Mouse (Mus musculus): ENCODE results near the gene Klhl12.

DNA sequence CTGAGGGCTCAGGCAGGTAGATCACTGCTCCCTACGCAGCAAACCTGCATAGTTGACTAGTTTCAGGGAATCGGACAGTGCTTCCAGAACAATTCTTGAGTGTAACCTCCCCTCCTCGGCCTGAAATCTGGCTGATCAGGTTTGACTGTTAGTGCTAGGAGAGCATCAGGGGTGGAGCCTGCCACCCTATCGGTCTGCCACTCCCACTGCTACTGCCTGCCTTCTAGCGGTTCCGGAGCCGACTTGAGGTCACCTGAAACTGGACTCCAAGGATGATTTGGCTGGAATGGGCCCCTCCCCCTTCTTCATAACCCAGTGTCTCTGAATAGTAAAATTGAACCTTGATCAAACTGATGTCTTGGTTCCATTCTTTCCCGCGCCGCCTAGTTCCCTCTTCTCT is 22.3 kb upstream of the Klhl12 start:
- no peak for TF ChIP-seq CTCF (IDR thresholded peaks at IDR 0.05; ENCODE audit: control insufficient read depth, insufficient read depth, insufficient read length)
- TF ChIP-seq MYOD1 (IDR thresholded peaks at IDR 0.05; ENCODE audit: control insufficient read depth, insufficient read length, low read depth), result no peak
- no peak for TF ChIP-seq MAX (IDR thresholded peaks at IDR 0.05)
- TF ChIP-seq MYOG (IDR thresholded peaks at IDR 0.05; ENCODE audit: control insufficient read depth, extremely low read depth, insufficient read length), result no peak

Measured in C2C12 (cell line).